Mouse (Mus musculus) neural tube, embryonic 11.5 days (tissue): ENCODE data around the gene Cilp2. TPM values are rescaled to one million over a fixed set of nuclear protein-coding genes. Genes with fewer than 3 reads are reported as not detected.

Source experiments
- ATAC-seq: fragments of 200-750 bp; cut with Nextera tagmentation; 2 replicates; pipeline ENCODE4 v1.8.0; 2017; ENCODE audit warnings: moderate number of reproducible peaks, mild to moderate bottlenecking, moderate TSS enrichment, moderate library complexity; ENCODE audit not compliant: insufficient read depth, low FRiP score, low TSS enrichment
- DNase-seq: peaks from one replicate; pipeline ENCODE4 v3.0.0-alpha.2; 2015; ENCODE audit warnings: low spot score
- H3K27ac ChIP-seq: fragments of 300-500 bp; sonication (generic); 2 replicates; pipeline ENCODE4 v1.5.1; 2014; ENCODE audit warnings: low read depth, mild to moderate bottlenecking, low read length
- H3K27me3 ChIP-seq: fragments of 300-500 bp; sonication (generic); 2 replicates; pipeline ENCODE4 v1.6.1; 2014; ENCODE audit warnings: mild to moderate bottlenecking, low read length, mixed read lengths; ENCODE audit not compliant: control insufficient read depth, insufficient read depth
- H3K36me3 ChIP-seq: fragments of 300-500 bp; sonication (generic); 2 replicates; pipeline ENCODE4 v1.6.1; 2014; ENCODE audit warnings: mild to moderate bottlenecking, low read length, moderate library complexity, mixed read lengths; ENCODE audit not compliant: control insufficient read depth, insufficient read depth
- H3K4me1 ChIP-seq: fragments of 300-500 bp; sonication (generic); 2 replicates; pipeline ENCODE4 v1.6.1; 2014; ENCODE audit warnings: low read length, mixed read lengths; ENCODE audit not compliant: control insufficient read depth, insufficient read depth
- H3K4me2 ChIP-seq: fragments of 300-500 bp; sonication (generic); 2 replicates; pipeline ENCODE4 v1.6.1; 2014; ENCODE audit warnings: low read depth, mild to moderate bottlenecking, moderate library complexity
- H3K4me3 ChIP-seq: fragments of 300-500 bp; sonication (generic); 2 replicates; pipeline ENCODE4 v1.5.1; 2014; ENCODE audit warnings: low read depth, low read length
- H3K9ac ChIP-seq: fragments of 300-500 bp; sonication (generic); 2 replicates; pipeline ENCODE4 v1.6.1; 2014; ENCODE audit warnings: mild to moderate bottlenecking, low read length
- H3K9me3 ChIP-seq: fragments of 300-500 bp; sonication (generic); 2 replicates; pipeline ENCODE4 v1.6.1; 2016; ENCODE audit warnings: low read length; ENCODE audit not compliant: control insufficient read depth
- WGBS: fragments of 180-500 bp; shearing (Covaris S2); extraction: QIAGEN DNeasy Blood & Tissue Kit; methylation state at CpG from one replicate; pipeline ENCODE4 v1.1.7; 2014; 5-methylcytosine and 5-hydroxymethylcytosine counted together
- polyA plus RNA-seq: library from polyadenylated mRNA; unstranded; fragments of >200 nt; fragmentation: Nextera tagmentation; extraction: Ambion mirVana; gene quantifications from 2 replicates; pipeline ENCODE4 v1.2.1, GENCODE M21; 2014

Gene Cilp2
- polyA plus RNA-seq = 0.47 and 0.86 TPM in 2 replicates

DNA sequence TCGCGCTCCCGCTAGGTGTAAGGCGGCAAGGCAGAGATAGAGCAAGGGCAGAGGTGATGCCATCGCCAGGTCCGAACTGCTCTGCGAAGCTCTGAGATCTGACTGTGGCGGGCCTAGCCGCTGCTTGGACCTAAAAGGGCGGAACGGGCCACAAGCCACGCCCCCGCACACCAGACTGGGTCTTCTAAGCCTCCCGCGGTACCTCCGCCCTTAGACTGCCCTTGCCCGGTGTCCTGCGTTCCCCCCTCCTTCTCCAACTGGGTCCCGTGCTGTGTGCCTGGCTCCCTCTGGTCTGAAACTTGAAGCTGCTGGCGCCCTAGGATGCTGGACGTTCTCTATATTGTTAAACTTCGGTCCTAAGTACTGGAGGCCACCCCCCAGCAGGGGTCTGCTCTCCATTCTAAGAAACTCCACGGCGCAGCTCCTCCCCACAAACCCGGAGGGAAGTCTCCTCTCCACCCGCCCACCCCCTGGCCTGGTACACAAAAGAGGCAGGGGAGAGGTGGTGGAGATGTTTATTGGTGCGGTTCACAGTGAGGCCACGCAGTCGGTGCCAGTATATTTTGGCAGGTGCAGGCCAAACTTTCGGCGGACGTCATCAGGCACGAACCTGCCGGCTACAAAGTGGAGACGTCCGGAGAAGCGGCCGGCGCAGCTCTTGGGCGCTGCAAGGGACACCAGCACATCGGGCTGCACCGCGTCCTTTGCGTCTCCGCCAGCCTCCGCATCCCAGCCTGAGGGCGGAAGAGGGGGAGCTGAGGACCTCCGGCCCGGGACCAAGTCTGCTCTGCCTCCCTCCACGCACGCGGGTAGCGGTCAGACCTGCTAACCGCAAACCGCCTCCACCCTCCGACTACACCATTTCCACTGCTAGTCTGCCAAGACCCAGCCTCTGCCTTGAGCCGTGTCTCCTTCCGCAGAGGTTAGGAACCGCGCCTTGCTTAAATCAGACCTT is at the start of gene Cilp2:
TSS of gene Cilp2 (minus strand) at position 399 of the 955 bp plus-strand sequence.
- peaks cover 81% of the 10 kb centered on the region for H3K27me3 ChIP-seq
- H3K36me3 ChIP-seq = no peaks in the 10 kb centered on the region
- peak within 1 kb of the TSS; percentile 15; the same call in 1 of the 2 replicates for H3K4me3 ChIP-seq
- ATAC-seq (no peak), DNase-seq (peak; percentile 50)
- WGBS = 1% methylated on average over 58 of the region's 60 CpGs
- peaks cover 8% of the 10 kb centered on the region for H3K4me1 ChIP-seq
- H3K4me2 ChIP-seq = peak within 1 kb of the TSS; percentile 25
- H3K9ac ChIP-seq = no peak within 1 kb of the TSS
- H3K9me3 ChIP-seq = no peaks in the 10 kb centered on the region
- H3K27ac ChIP-seq = no peak within 1 kb of the TSS

DNA sequence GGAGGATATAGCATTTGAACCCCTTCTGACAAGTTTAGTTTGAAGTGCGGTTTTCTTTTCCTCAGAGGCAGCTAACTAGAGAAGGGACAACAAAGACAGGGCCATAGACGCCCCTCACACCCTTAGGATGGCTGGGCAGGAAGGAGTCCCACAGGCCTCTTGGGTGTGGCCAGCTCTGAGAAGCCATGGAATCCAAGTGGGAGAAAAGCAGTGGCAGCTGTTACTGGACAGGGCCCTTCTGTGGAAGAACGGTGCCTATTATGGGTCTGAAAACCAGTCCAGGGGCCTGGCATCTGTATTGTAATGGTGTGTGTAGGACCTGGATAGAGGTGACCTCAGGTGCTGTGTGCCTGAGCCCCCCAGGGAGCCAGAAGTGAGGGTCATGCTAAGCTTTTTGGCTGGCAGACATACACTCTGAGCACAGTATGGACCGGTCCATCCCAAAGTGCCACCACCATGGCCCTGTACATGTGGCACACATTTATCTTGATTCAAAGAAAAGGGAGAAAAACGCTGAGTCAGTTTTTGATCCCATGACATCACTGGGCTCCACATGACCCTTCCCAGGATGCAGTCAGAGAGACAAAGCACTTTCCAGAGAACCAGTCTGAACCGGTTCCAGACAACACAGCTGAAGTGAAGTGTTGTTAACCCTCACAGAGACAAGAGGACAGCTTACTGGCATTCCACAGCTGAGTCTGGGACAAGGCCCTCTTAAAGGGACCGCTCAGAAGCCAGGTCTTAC is 48.7 kb upstream of the Cilp2 start:
- H3K9me3 ChIP-seq = no peaks in the 10 kb centered on the region
- H3K4me3 ChIP-seq = no peak overlapping the region
- WGBS = 72% methylated on average over 7 of the region's 7 CpGs
- H3K27ac ChIP-seq = no peak overlapping the region
- H3K36me3 ChIP-seq = peaks cover 4% of the 10 kb centered on the region; the same call in 1 of the 2 replicates
- H3K4me2 ChIP-seq = no peak overlapping the region
- peaks cover 2% of the 10 kb centered on the region; the same call in 1 of the 2 replicates for H3K4me1 ChIP-seq
- no peaks in the 10 kb centered on the region for H3K27me3 ChIP-seq
- ATAC-seq (peak; percentile 35; the same call in 1 of the 2 replicates), DNase-seq (peak; percentile 46)
- H3K9ac ChIP-seq = no peak overlapping the region

DNA sequence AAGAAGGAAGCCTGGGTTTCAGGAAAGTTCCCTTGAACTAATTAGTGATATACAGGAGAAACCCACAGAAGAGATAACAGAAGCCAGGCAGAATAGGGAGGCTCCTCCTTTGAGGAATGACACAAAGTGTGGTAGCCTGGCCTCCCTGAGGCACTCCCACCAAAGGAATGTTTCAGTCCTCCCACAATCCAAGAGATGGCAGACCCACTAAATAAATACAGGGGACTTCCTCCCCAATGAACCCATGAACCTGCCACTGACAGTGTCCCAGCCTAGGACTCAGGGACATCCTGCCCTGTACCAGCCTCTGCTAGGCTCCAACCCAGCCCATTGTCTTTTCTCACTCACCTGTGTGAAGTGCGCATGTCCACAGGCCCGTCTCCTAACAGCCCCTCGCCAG is 47.9 kb upstream of the Cilp2 start:
- Histone ChIP-seq H3K36me3 (peaks cover 4% of the 10 kb centered on the region; the same call in 1 of the 2 replicates), H3K27ac (no peak overlapping the region), H3K4me1 (peaks cover 2% of the 10 kb centered on the region; the same call in 1 of the 2 replicates), H3K9me3 (no peaks in the 10 kb centered on the region), H3K4me3 (no peak overlapping the region), H3K27me3 (no peaks in the 10 kb centered on the region), H3K4me2 (no peak overlapping the region), H3K9ac (no peak overlapping the region)
- DNase-seq (no peak), ATAC-seq (no peak)
- 96% methylated on average over 3 of the region's 3 CpGs for WGBS

DNA sequence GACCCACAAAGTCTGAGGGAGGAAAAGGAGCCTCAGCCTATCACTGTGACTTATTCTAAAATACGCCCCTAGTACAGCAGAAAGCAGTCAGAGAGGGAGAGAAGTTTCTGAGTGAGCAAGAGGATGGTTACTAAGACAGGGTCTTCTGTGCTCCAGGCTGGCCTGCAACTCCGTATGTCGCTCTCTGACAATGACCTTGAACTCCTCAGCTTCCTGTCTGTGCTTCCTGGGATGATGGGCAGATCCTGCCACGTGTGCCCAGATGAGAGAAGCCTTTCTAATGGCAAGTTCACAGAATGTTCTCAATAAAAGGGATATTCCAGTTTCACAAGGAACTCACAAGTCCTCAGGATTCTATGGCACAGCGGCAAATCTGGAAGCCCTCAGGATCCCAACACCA is 47.1 kb upstream of the Cilp2 start:
- WGBS = 91% methylated on average over 5 of the region's 5 CpGs
- DNase-seq = no peak
- Histone ChIP-seq H3K4me2 (no peak overlapping the region), H3K27me3 (no peaks in the 10 kb centered on the region), H3K4me1 (no peaks in the 10 kb centered on the region), H3K9ac (no peak overlapping the region), H3K27ac (no peak overlapping the region), H3K4me3 (no peak overlapping the region), H3K36me3 (peaks cover 4% of the 10 kb centered on the region; the same call in 1 of the 2 replicates), H3K9me3 (no peaks in the 10 kb centered on the region)
- ATAC-seq = no peak

DNA sequence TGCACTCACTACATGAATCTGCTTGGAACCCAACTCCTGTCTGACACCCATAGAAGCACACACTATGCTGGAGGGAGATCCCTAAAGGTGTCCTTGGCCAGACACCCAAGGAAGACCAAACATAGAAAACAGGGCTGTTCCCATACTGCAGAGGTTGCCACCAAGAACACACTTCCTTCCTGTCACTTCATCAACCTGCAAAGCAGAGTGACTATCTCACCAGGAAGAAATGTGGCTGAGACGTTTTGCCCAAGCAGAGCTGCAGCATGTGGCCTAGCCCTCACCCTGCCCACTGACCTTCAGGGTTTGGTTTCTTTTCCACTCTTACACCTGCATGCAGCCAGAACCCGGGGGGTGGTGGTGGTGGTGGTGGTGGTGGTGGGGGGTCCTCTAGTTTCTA is 46.3 kb upstream of the Cilp2 start:
- no peak for ATAC-seq
- no peaks in the 10 kb centered on the region for H3K9me3 ChIP-seq
- 78% methylated on average over 2 of the region's 2 CpGs for WGBS

DNA sequence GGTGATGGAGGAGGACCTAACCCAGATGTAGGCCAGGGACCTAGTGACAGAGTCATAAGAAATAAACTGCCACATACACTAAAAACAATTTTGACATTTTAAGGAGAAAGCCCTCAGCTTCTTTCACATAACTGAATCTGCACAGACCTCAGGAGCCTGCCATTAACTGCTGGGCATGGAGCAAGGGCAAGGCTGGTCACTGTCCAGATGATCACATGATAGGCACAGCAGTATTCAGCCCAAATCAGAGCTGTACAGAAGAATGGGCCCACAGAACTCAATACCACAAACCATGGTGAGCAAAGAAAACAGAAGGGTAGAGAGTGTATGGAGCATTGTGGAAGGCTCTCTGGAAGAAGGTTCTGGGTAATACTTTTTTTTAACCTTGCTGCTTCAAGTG is 39.4 kb upstream of the Cilp2 start:
- DNase-seq (no peak), ATAC-seq (no peak)
- H3K4me3 ChIP-seq = no peak overlapping the region
- H3K27ac ChIP-seq = no peak overlapping the region
- no peaks in the 10 kb centered on the region for H3K9me3 ChIP-seq
- no peaks in the 10 kb centered on the region for H3K27me3 ChIP-seq
- H3K4me1 ChIP-seq = no peaks in the 10 kb centered on the region
- H3K4me2 ChIP-seq = no peak overlapping the region
- H3K36me3 ChIP-seq = peaks cover 2% of the 10 kb centered on the region; the same call in 1 of the 2 replicates
- H3K9ac ChIP-seq = no peak overlapping the region

More for the DNA sequence above, 46.3 kb upstream of the Cilp2 start:
- H3K9ac ChIP-seq = no peak overlapping the region
- peaks cover 4% of the 10 kb centered on the region; the same call in 1 of the 2 replicates for H3K36me3 ChIP-seq
- no peaks in the 10 kb centered on the region for H3K27me3 ChIP-seq
- H3K4me3 ChIP-seq = no peak overlapping the region
- no peak overlapping the region for H3K27ac ChIP-seq
- DNase-seq = no peak
- no peaks in the 10 kb centered on the region for H3K4me1 ChIP-seq
- no peak overlapping the region for H3K4me2 ChIP-seq

DNA sequence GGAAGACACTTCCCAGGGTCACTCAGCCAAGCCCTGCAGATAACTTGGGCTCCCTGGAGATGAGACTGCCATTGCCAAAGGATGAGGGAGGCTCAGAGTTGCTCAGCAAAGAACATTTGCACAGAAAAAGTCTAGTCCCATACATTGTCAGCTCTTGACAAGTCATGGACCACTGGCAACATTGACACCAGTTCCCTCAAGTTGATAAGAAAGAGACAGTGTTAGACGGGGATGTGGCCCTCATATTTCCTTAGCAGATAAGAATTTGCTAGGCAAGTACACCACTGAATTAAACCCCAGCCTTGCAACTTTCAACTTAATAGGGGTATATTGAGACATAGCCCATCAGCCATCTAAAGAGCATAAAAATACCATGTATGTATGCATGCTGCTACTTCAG is 36.5 kb upstream of the Cilp2 start:
- peaks cover 2% of the 10 kb centered on the region; the same call in 1 of the 2 replicates for H3K36me3 ChIP-seq
- H3K4me1 ChIP-seq = peaks cover 11% of the 10 kb centered on the region; the same call in 1 of the 2 replicates
- ATAC-seq = no peak
- no peak overlapping the region for H3K4me2 ChIP-seq
- 91% methylated on average over 1 of the region's 1 CpGs for WGBS
- H3K27me3 ChIP-seq = no peaks in the 10 kb centered on the region
- no peaks in the 10 kb centered on the region for H3K9me3 ChIP-seq
- no peak overlapping the region for H3K27ac ChIP-seq
- no peak overlapping the region for H3K9ac ChIP-seq
- H3K4me3 ChIP-seq = no peak overlapping the region
- DNase-seq = no peak

DNA sequence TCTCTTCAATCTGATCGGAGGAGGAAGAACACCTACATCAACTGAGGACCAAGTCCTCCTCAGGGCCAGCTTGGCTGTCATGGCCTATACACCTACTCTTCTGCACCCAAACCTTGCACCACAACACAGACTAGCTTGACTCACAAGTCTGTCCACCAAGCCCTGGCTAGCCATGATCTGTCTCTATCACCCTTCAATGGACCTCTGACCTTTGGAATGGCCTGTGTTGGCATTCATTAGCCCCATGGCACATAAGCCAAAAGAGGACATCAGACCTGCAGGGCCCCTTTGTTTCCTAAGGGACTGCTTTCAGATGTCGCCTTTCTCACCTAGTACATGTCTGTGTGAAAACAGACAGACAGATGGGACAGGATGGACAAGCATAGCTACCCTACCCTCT is 33.7 kb upstream of the Cilp2 start:
- Histone ChIP-seq H3K4me3 (no peak overlapping the region), H3K9me3 (no peaks in the 10 kb centered on the region), H3K27ac (peak overlapping the region; percentile 42), H3K27me3 (no peaks in the 10 kb centered on the region), H3K36me3 (peaks cover 2% of the 10 kb centered on the region; the same call in 1 of the 2 replicates), H3K9ac (no peak overlapping the region), H3K4me1 (peaks cover 11% of the 10 kb centered on the region; the same call in 1 of the 2 replicates), H3K4me2 (no peak overlapping the region)
- no peak for DNase-seq
- ATAC-seq = no peak
- WGBS = 92% methylated on average over 2 of the region's 2 CpGs
